Mouse (Mus musculus): ENCODE measurements at regions not wholly inside any gene's neighbourhood (a gene's known extent, or its start where the extent isn't known, plus 50 kb on each side); places are given as distances from the start of the nearest gene placed in this dataset.
"Not testable (repeated sequence)": the region's sequence is repeated elsewhere in the genome, so short reads cannot be mapped to it uniquely, and the experiment has no call there.

GRCm38 (mm10) chr1:154018241-154018640 lies 118.2 kb upstream of the Teddm2 start:
- DNase-seq (ENCODE audit: low read depth, low spot score): no peak

DNA sequence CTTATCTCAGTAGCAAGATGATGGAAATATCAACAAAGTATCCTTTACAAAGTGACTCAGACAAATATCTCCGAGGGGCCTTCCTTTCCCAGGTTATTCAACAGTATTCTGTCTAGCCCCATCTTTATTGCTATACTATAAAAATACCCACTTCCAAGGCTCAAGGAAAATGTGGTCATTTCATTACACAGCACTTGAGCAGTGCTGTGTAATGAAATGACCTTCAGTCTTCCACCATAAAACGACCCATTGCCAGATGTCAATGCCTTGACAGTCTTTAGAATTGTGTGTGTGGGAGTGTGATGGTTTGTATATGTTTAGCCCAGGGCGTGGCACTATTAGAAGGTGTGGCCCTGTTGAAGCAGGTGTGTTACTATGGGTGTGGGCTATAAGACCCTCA lies 124.3 kb upstream of the Teddm2 start:
- DNase-seq (ENCODE audit: low read depth, low spot score): no peak

DNA sequence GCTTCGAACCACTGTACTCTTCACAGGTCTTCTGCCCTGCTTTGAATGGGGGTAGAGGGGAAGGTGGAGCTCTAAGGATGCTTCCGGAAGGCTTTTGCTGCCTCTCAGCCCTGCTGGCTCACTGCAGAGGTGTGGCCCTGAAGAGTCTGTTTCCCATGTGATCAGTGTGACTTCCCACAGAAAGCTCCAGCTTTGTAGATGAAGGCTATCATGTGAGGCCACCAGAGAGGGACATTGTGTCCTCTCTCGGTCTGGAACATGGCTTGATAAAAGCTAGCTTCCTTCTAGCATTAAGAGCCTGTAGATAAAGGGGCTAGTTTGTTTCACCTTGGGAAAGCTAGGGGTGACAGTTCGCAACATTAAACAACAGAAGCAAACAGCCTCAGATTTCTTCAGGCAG lies 127.3 kb upstream of the Teddm2 start:
- DNase-seq (ENCODE audit: low read depth, low spot score): no peak

GRCm38 (mm10) chr1:154029826-154030225 lies 129.8 kb upstream of the Teddm2 start:
- no peak for DNase-seq (ENCODE audit: low read depth, low spot score)

- DNase-seq (ENCODE audit: low read depth, low spot score): peak; percentile 10
Measured at GRCm38 (mm10) chr1:154032669-154033099, 132.7 kb upstream of the Teddm2 start.

- no peak for DNase-seq (ENCODE audit: low read depth, low spot score)
Measured at GRCm38 (mm10) chr1:154033958-154034606, 134.1 kb upstream of the Teddm2 start.

GRCm38 (mm10) chr1:154036729-154037270 lies 136.8 kb upstream of the Teddm2 start:
- no peak for DNase-seq (ENCODE audit: low read depth, low spot score)

DNA sequence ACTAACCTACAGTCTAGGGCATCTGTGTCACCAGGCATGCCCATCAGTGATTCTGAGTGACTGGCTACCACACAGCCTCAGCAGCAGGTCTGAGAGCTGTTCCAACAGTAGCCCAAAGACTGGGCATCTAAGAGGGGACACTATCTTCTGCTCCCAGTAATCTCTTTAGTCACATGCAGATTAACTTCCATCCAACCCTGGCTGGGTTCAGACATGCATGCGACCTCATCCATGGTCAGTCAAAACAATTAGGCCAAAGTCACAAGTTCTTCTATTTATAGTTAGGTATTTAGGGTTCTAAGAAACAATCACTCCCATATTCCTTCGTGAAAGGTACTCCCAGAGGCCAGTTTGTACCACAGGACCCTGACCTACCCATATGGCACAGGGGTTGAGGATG lies 138.2 kb upstream of the Teddm2 start:
- DNase-seq (ENCODE audit: low read depth, low spot score): no peak

DNA sequence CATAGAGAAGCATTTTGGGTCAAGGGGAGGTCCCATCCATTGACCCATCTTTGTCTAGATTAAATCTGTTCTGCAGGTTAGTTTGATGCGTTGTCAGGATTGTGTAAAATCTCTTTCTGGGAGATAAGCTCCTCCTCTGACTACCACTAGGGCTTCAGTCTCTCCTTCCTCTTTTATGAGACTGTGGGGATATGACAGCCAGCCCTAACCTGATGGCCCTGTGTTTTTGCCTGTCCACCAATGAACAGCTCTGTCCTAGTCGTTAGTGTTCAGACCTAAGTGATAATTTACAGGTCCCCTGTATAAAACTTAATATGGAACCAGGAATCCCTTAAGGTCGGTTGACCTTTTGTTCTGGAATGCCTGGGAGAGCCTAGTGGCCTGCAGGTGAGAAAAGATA lies 140.9 kb upstream of the Teddm2 start:
- peak; percentile 11 for DNase-seq (ENCODE audit: low read depth, low spot score)

DNA sequence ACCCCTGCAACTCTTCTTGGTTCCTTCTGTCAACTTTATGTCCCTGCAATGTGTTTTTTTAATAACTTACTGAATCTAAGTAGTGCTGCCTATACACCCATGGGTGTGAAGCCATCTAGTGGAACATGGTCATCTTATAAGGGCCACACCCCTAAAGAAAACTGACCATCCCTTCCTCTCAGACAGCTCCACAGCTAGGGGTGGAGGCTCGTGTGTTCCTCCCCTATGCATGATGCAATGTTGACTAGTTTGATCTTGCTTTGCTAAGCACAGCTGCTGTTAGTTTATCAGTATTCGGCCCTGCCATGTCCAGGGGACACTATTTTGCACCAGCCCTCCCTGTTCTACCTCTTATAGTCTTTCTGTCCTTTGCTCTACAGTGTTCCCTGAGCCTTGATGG lies 142.9 kb upstream of the Teddm2 start:
- DNase-seq (ENCODE audit: low read depth, low spot score): no peak

DNA sequence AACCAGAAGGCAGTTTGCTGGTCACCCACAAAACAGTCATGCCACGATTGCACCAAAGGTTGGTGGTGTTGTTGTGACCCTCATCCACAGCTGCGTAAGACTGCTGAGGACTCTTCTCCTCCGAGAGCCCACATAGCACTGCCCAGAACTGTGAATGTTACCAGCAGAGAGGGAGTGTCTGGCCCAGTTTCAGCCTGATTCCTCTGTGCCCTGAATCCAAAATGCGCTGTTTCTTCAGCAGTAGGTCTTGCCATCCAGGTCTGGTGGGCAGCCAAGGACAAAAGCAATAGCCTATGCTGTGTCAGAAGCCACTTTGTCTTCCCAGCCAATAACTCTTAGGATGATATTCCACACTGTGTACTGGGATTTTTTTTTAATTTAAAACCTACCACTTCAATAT lies 144.7 kb upstream of the Teddm2 start:
- DNase-seq (ENCODE audit: low read depth, low spot score): no peak

- DNase-seq (ENCODE audit: low read depth, low spot score): no peak
Measured at GRCm38 (mm10) chr1:154045951-154046350, 145.9 kb upstream of the Teddm2 start.

GRCm38 (mm10) chr1:154053641-154054040 lies 147.3 kb upstream of the Zfp648 start:
- DNase-seq (ENCODE audit: low read depth, low spot score): no peak

- no peak for DNase-seq (ENCODE audit: low read depth, low spot score)
Measured at GRCm38 (mm10) chr1:154054874-154055273, 146.1 kb upstream of the Zfp648 start.

DNA sequence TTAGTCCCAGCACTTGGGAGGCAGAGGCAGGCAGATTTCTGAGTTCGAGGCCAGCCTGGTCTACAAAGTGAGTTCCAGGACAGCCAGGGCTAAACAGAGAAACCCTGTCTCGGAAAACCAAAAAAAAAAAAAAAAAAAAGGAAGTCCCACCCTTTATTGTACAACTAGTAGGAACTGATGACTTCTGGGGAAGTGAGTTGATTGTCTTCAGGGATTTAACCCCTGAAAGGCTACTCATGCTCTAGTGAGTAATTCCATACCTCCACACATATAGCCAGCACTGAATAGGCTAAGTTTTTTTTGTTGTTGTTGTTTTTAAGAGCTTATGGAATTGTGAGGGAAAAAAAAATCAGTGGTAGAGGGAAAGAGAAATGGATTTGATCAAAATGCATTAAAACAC lies 139.6 kb upstream of the Zfp648 start:
- DNase-seq (ENCODE audit: low read depth, low spot score): not testable (repeated sequence)

DNA sequence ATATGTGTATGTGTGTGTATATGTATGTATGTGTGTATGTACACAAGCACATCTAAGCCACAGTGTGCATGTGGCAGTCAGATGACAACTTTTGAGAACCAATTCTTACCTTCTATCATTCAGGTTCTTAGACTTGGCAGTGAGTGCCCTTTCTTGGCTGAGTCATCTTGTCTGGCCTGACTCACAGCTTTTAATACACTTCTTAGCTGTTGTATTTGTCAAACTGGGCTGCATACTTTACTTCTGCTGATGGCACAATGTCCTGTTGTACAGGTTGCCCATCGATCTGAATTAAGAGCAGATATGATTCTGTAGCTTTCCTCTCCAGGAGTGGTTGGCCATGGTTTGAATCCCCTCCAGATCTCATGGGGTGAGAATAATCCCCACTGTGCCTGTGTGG lies 139.1 kb upstream of the Zfp648 start:
- DNase-seq (ENCODE audit: low read depth, low spot score): no peak

GRCm38 (mm10) chr1:154062666-154063065 lies 138.3 kb upstream of the Zfp648 start:
- DNase-seq (ENCODE audit: low read depth, low spot score): no peak

DNA sequence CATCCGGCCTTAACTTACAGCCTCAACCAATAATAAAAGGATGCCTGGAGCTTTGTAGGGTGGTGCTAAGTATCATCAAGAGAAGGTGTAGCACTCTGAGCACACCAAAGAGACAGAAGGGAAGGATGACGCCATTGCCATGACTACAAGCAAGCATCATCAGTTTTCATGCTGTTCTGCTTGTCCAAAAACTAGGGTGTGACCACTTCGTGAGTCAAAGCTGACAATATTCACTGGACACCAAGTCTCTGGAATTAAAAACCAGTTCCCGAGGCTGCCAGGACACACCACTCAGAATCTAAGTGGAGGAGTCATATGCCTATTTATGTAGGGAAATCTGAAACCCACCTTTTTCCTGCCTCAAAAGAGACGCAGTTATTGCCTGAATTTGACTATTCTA lies 136.4 kb upstream of the Zfp648 start:
- no peak for DNase-seq (ENCODE audit: low read depth, low spot score)

- DNase-seq (ENCODE audit: low read depth, low spot score): no peak
Measured at GRCm38 (mm10) chr1:154065336-154066329, 135.4 kb upstream of the Zfp648 start.

- no peak for DNase-seq (ENCODE audit: low read depth, low spot score)
Measured at GRCm38 (mm10) chr1:154067856-154068255, 133.1 kb upstream of the Zfp648 start.

DNA sequence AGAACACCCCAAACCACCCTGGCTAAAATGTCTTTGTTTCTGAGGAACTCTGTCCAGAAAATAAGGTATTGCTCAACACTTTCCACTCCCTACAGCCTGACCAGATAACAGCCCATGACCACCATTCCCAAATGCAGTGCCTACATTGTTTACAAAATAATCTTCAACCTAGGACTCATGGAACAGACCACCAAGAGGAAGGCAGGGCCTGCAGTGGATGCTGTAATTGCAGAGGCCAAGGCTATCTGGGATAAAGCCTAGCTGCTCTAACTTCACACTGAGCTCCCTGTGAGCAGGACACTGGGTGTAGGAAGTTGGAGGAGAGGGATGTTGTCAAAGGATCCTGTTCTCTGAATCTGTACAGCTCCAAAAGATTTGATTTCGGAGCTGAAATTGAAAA lies 126.7 kb upstream of the Zfp648 start:
- DNase-seq (ENCODE audit: low read depth, low spot score): no peak

- peak; percentile 59 for DNase-seq (ENCODE audit: low read depth, low spot score)
Measured at GRCm38 (mm10) chr1:154076684-154077475, 124.1 kb upstream of the Zfp648 start.

Measured in A20 (cell line).